Mouse (Mus musculus): Measurements from ENCODE around the gene Ttc13.

- no peak for TF ChIP-seq POLR2A (IDR thresholded peaks at IDR 0.05; ENCODE audit: low read depth, low read length)
- no peak for TF ChIP-seq CTCF (IDR thresholded peaks at IDR 0.05; ENCODE audit: extremely low read depth, insufficient read length, insufficient replicate concordance, low read depth, low read length)
These were observed 41.3 kb upstream of the Ttc13 start for GRCm38 (mm10) chr8:124763061-124763460.

Measured in small intestine, adult 2 months (tissue).